Mouse (Mus musculus) heart, postnatal 0 days (tissue): ENCODE results near the gene Ttc23. TPM values are rescaled to one million over a fixed set of nuclear protein-coding genes. Genes with fewer than 3 reads are reported as not detected.

ENCODE experiments used
- ATAC-seq: fragments of 200-750 bp; cut with Nextera tagmentation; 2 replicates; pipeline ENCODE4 v1.8.0; 2017; ENCODE audit warnings: low read depth, moderate number of reproducible peaks, moderate library complexity; ENCODE audit not compliant: insufficient read depth
- DNase-seq: peaks from one replicate; pipeline ENCODE4 v3.0.0-alpha.2; 2016; ENCODE audit warnings: low spot score
- H3K27ac ChIP-seq: fragments of 300-500 bp; sonication (generic); 2 replicates; pipeline ENCODE4 v1.5.1; 2014; ENCODE audit warnings: low read depth, mild to moderate bottlenecking
- H3K27me3 ChIP-seq: fragments of 300-500 bp; sonication (generic); 2 replicates; pipeline ENCODE4 v1.6.1; 2014; ENCODE audit warnings: low read length, mixed read lengths; ENCODE audit not compliant: control insufficient read depth, insufficient read depth
- H3K36me3 ChIP-seq: fragments of 300-500 bp; sonication (generic); replicated peaks from 2 replicates; pipeline ENCODE4 v1.6.1; 2014; ENCODE audit warnings: low read length, mixed read lengths; ENCODE audit not compliant: control insufficient read depth, insufficient read depth
- H3K4me1 ChIP-seq: fragments of 300-500 bp; sonication (generic); 2 replicates; pipeline ENCODE4 v1.6.1; 2014; ENCODE audit warnings: antibody characterized with exemption; ENCODE audit not compliant: control insufficient read depth, insufficient read depth
- H3K4me2 ChIP-seq: fragments of 300-500 bp; sonication (generic); 2 replicates; pipeline ENCODE4 v1.6.1; 2014; ENCODE audit warnings: low read depth, mild to moderate bottlenecking, low read length, moderate library complexity
- H3K4me3 ChIP-seq: fragments of 300-500 bp; sonication (generic); 2 replicates; pipeline ENCODE4 v1.5.1; 2014; ENCODE audit warnings: low read depth, low read length
- H3K9ac ChIP-seq: fragments of 300-500 bp; sonication (generic); replicated peaks from 2 replicates; pipeline ENCODE4 v1.6.1; 2014; ENCODE audit warnings: low read depth, low read length, mixed read lengths
- H3K9me3 ChIP-seq: fragments of 300-500 bp; sonication (generic); replicated peaks from 2 replicates; pipeline ENCODE4 v1.6.1; 2016; ENCODE audit warnings: low read length; ENCODE audit not compliant: control insufficient read depth
- CTCF ChIP-seq: IDR thresholded peaks from 2 replicates; pipeline ENCODE4 v1.5.1; 2016; ENCODE audit warnings: antibody characterized with exemption, control low read depth, low read depth
- EP300 ChIP-seq: IDR thresholded peaks from 2 replicates; pipeline ENCODE4 v1.6.1; 2016; ENCODE audit warnings: antibody characterized with exemption, low read depth
- WGBS: fragments of 180-500 bp; shearing (Covaris S2); extraction: QIAGEN DNeasy Blood & Tissue Kit; methylation state at CpG from one replicate; pipeline ENCODE4 v1.1.7; 2014; 5-methylcytosine and 5-hydroxymethylcytosine counted together
- polyA plus RNA-seq: library from polyadenylated mRNA; unstranded; fragments of >200 nt; fragmentation: Nextera tagmentation; extraction: Ambion mirVana; gene quantifications from 2 replicates; pipeline ENCODE4 v1.2.1, GENCODE M21; 2015
- total RNA-seq: library from RNA; depleted of rRNA; stranded (reverse); fragments of >200 nt; gene quantifications from 2 replicates; pipeline ENCODE4 v1.2.3, GENCODE M21; 2014; ENCODE audit warnings: low replicate concordance

The Ttc23 gene
- total and polyA plus RNA-seq, 2 experiments from 2014 or later: 12.7 to 16.4 TPM

DNA sequence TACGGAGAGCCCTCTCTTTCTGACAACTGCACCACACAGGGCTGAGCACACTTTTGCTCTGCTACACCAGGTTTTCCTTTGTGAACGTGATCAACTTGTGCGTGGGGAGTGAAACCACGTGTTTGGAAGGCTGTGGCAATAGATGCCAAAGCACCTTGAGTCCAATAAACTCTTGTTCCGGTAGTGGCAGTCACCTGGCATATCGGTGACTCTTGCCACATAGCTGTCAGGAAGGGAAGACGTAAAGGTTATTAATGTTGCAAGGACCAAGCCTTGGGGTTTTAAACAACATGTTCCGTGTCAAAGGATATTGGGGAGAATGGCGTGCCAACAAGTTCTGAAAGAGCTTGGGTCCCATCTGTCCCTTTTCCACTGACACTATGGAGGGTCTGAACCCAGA, 125.0 kb downstream of the Ttc23 start:
- TF ChIP-seq EP300 (no peak), CTCF (no peak)
- Histone ChIP-seq H3K4me3 (no peak overlapping the region), H3K36me3 (no peaks in the 10 kb centered on the region), H3K9ac (no peak overlapping the region), H3K4me2 (no peak overlapping the region), H3K27me3 (no peaks in the 10 kb centered on the region), H3K27ac (no peak overlapping the region), H3K9me3 (no peaks in the 10 kb centered on the region), H3K4me1 (no peaks in the 10 kb centered on the region)
- WGBS: 89% methylated on average over 9 of the region's 9 CpGs
- no peak for DNase-seq
- no peak for ATAC-seq

GRCm38 (mm10) chr7:67775623-67776022, 128.4 kb downstream of the Ttc23 start:
- ATAC-seq: no peak
- H3K4me3 ChIP-seq: no peak overlapping the region
- no peaks in the 10 kb centered on the region for H3K9me3 ChIP-seq
- TF ChIP-seq EP300: no peak
- TF ChIP-seq CTCF: no peak
- no peak overlapping the region for H3K27ac ChIP-seq
- WGBS: 24% methylated on average over 3 of the region's 3 CpGs
- H3K27me3 ChIP-seq: no peaks in the 10 kb centered on the region
- no peak overlapping the region for H3K9ac ChIP-seq
- no peak overlapping the region for H3K4me2 ChIP-seq
- H3K36me3 ChIP-seq: no peaks in the 10 kb centered on the region
- DNase-seq: no peak
- no peaks in the 10 kb centered on the region for H3K4me1 ChIP-seq

GRCm38 (mm10) chr7:67776636-67777305, 129.6 kb downstream of the Ttc23 start:
- Histone ChIP-seq H3K4me3 (no peak overlapping the region), H3K27me3 (no peaks in the 10 kb centered on the region), H3K9me3 (no peaks in the 10 kb centered on the region), H3K36me3 (no peaks in the 10 kb centered on the region), H3K4me2 (peak overlapping the region; percentile 25; the same call in 1 of the 2 replicates), H3K9ac (no peak overlapping the region), H3K4me1 (no peaks in the 10 kb centered on the region), H3K27ac (no peak overlapping the region)
- 39% methylated on average over 12 of the region's 12 CpGs for WGBS
- TF ChIP-seq CTCF (no peak), EP300 (no peak)
- no peak for DNase-seq
- peak; percentile 51; the same call in 1 of the 2 replicates for ATAC-seq

- Histone ChIP-seq H3K27me3 (no peaks in the 10 kb centered on the region), H3K4me3 (no peak overlapping the region), H3K36me3 (no peaks in the 10 kb centered on the region), H3K9ac (no peak overlapping the region), H3K9me3 (no peaks in the 10 kb centered on the region), H3K4me2 (no peak overlapping the region), H3K27ac (no peak overlapping the region), H3K4me1 (no peaks in the 10 kb centered on the region)
- no peak for TF ChIP-seq CTCF
- TF ChIP-seq EP300: no peak
- 69% methylated on average over 2 of the region's 2 CpGs for WGBS
- no peak for DNase-seq
- no peak for ATAC-seq
Observed at GRCm38 (mm10) chr7:67787861-67788260, 140.7 kb downstream of the Ttc23 start.

DNA sequence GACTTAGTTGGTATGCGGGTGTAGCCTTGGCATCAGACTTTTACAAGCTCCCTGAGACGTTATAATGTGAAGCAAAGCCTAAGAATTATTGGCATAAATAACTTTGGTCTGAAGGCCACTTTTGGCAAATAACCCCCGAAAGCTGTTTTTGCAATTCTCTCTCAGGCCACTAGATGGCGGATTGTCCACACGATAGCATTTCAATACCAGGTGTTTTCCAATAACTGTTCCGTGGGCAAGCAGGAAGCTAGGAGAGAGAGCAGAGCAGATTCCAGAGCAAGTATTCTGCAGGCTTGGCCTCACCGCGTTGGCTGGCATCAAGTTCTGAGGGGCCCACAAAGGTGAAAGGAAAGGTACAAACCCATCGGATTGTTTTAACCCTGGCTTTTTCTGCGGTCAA, 141.5 kb downstream of the Ttc23 start:
- no peak overlapping the region for H3K4me3 ChIP-seq
- DNase-seq: peak; percentile 63
- no peak for ATAC-seq
- H3K4me1 ChIP-seq: no peaks in the 10 kb centered on the region
- no peak overlapping the region for H3K27ac ChIP-seq
- no peaks in the 10 kb centered on the region for H3K9me3 ChIP-seq
- no peaks in the 10 kb centered on the region for H3K36me3 ChIP-seq
- peak; percentile 96 for TF ChIP-seq CTCF
- TF ChIP-seq EP300: no peak
- H3K4me2 ChIP-seq: no peak overlapping the region
- H3K9ac ChIP-seq: no peak overlapping the region
- 13% methylated on average over 10 of the region's 10 CpGs for WGBS
- H3K27me3 ChIP-seq: no peaks in the 10 kb centered on the region

DNA sequence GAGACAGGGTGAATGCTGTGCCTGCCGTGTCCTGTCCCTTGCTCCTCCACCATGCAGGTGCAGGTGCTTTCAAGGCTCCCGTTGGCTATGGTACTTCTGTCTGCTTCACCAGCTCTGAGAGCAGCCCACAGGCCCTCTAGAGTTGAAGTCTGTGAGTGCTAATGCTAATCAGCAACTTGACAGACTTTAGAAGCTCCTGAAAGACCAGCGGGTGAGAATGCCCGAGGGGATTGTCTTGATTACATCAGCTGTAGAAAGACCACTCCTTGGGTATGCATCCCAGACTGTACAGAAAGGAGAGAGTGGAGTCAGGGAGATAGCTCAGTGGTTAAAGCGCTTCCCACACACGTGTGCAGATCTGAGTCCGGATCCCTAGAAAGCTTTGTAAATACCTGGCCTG, 144.0 kb downstream of the Ttc23 start:
- WGBS: 52% methylated on average over 7 of the region's 7 CpGs
- ATAC-seq: no peak

More for the DNA sequence above, 144.0 kb downstream of the Ttc23 start:
- H3K9me3 ChIP-seq: no peaks in the 10 kb centered on the region
- DNase-seq: no peak
- no peaks in the 10 kb centered on the region for H3K36me3 ChIP-seq
- H3K4me3 ChIP-seq: no peak overlapping the region
- H3K27me3 ChIP-seq: no peaks in the 10 kb centered on the region
- no peaks in the 10 kb centered on the region for H3K4me1 ChIP-seq
- H3K27ac ChIP-seq: no peak overlapping the region
- H3K4me2 ChIP-seq: no peak overlapping the region
- TF ChIP-seq EP300: no peak
- no peak for TF ChIP-seq CTCF
- H3K9ac ChIP-seq: no peak overlapping the region
